Mouse (Mus musculus) embryonic facial prominence, embryonic 11.5 days (tissue): ENCODE measurements around the gene Mrpl51. TPM values are rescaled to one million over a fixed set of nuclear protein-coding genes. Genes with fewer than 3 reads are reported as not detected.

ENCODE experiments used
- ATAC-seq: fragments of 200-750 bp; cut with Nextera tagmentation; replicated peaks from 2 replicates; pipeline ENCODE4 v1.8.0; 2017; ENCODE audit warnings: low read depth; ENCODE audit not compliant: insufficient number of reproducible peaks, low FRiP score, low TSS enrichment
- DNase-seq: peaks from one replicate; pipeline ENCODE4 v3.0.0-alpha.2; 2015; ENCODE audit warnings: low spot score
- H3K27ac ChIP-seq: fragments of 300-500 bp; sonication (generic); replicated peaks from 2 replicates; pipeline ENCODE4 v1.5.1; 2014; ENCODE audit warnings: mild to moderate bottlenecking, low read depth, low read length, control low read depth
- H3K27me3 ChIP-seq: fragments of 300-500 bp; sonication (generic); 2 replicates; pipeline ENCODE4 v1.6.1; 2014; ENCODE audit warnings: mild to moderate bottlenecking, low read length, moderate library complexity, mixed read lengths; ENCODE audit not compliant: control insufficient read depth, insufficient read depth
- H3K36me3 ChIP-seq: fragments of 300-500 bp; sonication (generic); replicated peaks from 2 replicates; pipeline ENCODE4 v1.6.1; 2014; ENCODE audit warnings: low read depth, mild to moderate bottlenecking, low read length, moderate library complexity, mixed read lengths; ENCODE audit not compliant: control insufficient read depth, insufficient read depth
- H3K4me1 ChIP-seq: fragments of 300-500 bp; sonication (generic); 2 replicates; pipeline ENCODE4 v1.6.1; 2014; ENCODE audit warnings: low read length, mixed read lengths; ENCODE audit not compliant: control insufficient read depth, insufficient read depth
- H3K4me2 ChIP-seq: fragments of 300-500 bp; sonication (generic); 2 replicates; pipeline ENCODE4 v1.6.1; 2014; ENCODE audit warnings: low read depth, mild to moderate bottlenecking, control low read depth, low read length, moderate library complexity
- H3K4me3 ChIP-seq: fragments of 300-500 bp; sonication (generic); 2 replicates; pipeline ENCODE4 v1.5.1; 2014; ENCODE audit warnings: low read depth, low read length, control low read depth
- H3K9ac ChIP-seq: fragments of 300-500 bp; sonication (generic); replicated peaks from 2 replicates; pipeline ENCODE4 v1.6.1; 2014; ENCODE audit warnings: mild to moderate bottlenecking, control low read depth, low read length
- H3K9me3 ChIP-seq: fragments of 300-500 bp; sonication (generic); replicated peaks from 2 replicates; pipeline ENCODE4 v1.6.1; 2016; ENCODE audit warnings: mild to moderate bottlenecking, low read length, inconsistent platforms, mixed read lengths; ENCODE audit not compliant: control insufficient read depth
- WGBS: fragments of 180-500 bp; shearing (Covaris S2); extraction: QIAGEN DNeasy Blood & Tissue Kit; methylation state at CpG from one replicate; pipeline ENCODE4 v1.1.7; 2014; 5-methylcytosine and 5-hydroxymethylcytosine counted together
- polyA plus RNA-seq: library from polyadenylated mRNA; unstranded; fragments of >200 nt; fragmentation: Nextera tagmentation; extraction: Ambion mirVana; gene quantifications from 2 replicates; pipeline ENCODE4 v1.2.1, GENCODE M21; 2014

Mrpl51 gene
- polyA plus RNA-seq, 1 experiment from 2014 or later: 205 TPM

DNA sequence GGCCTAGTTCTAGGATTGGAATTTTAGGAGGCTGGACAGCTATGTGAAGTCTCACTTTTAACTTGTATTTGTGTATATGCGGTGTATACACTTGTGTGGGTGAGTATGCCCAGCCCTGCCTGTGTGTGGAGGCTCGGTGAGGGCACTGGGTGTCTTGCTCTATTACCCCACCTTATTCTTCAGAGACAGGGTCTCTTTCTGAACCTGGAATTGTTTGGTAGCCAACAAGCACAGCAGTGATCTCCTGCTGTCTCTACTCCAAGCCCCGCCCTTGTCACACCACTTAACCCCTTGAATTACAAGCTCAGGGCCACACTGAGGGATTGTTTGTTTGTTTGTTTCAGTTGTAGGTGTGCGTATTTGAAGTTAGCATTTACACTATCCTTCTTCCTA, 40.4 kb downstream of the Mrpl51 start:
- Histone ChIP-seq H3K4me2 (peak overlapping the region; percentile 75), H3K9me3 (no peaks in the 10 kb centered on the region), H3K4me3 (peak overlapping the region; percentile 36), H3K9ac (peak overlapping the region; percentile 72), H3K27ac (no peak overlapping the region), H3K36me3 (no peaks in the 10 kb centered on the region), H3K4me1 (peaks cover 2% of the 10 kb centered on the region; the same call in 1 of the 2 replicates), H3K27me3 (no peaks in the 10 kb centered on the region)
- DNase-seq (no peak), ATAC-seq (no peak)
- WGBS: 53% methylated on average over 4 of the region's 4 CpGs

DNA sequence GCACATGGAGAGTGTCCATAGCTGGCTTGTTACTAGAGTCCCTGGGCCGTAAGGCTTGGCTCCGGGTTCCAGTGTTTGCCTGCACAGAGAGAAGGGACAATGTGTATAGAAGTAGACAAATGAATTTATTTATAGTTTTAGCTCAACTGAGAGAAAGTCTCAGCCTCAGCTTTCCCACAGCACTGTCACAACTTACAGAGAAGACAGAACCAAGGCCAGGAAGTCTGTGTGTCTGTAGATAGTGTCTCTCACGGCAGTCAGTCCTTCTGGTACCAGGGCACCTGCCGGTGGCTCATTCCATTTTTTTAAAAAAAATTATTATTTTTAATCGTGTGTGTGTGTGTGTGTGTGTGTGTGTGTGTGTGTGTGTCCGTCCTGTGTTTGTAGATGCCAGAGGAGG, 40.9 kb downstream of the Mrpl51 start:
- Histone ChIP-seq H3K4me3 (no peak overlapping the region), H3K36me3 (no peaks in the 10 kb centered on the region), H3K4me1 (peaks cover 2% of the 10 kb centered on the region; the same call in 1 of the 2 replicates), H3K27ac (no peak overlapping the region), H3K27me3 (no peaks in the 10 kb centered on the region), H3K9ac (no peak overlapping the region), H3K9me3 (no peaks in the 10 kb centered on the region), H3K4me2 (no peak overlapping the region)
- WGBS: 68% methylated on average over 6 of the region's 6 CpGs
- ATAC-seq: no peak
- no peak for DNase-seq

DNA sequence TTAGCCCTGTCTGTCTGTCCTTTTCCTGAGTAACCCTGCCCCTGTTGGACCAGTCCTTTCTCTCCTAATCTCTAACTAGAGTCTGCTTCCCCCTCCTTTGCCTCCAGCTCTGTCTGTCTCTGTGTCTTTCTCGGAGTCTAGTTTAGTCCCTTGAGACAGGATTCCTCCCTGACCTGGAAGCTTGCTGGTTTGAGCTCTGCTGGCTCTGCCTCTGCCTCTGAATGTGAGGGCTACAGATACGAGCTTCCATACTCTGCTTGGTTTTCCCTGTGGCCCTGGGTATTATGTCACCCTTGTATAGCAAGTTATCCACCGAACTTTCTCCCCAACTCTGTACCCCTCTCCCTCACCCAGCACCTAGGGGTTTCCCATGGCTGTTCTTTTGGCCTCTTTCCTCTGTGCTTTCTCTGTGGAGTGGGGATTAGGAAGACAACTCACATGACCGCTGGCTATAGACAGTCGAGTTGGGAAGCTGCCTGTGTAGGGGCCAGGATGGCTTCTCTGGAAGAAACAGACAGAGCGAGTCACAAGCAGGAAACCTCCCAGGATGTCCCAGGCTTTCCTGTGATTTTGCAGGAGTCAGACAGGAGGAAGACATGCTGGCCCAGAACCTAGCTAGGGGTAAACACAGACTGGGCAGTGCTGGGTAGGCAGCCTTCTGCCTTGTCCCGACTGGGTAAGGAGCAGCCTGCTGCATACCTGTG, 42.4 kb downstream of the Mrpl51 start:
- ATAC-seq (no peak), DNase-seq (no peak)
- Histone ChIP-seq H3K27ac (no peak overlapping the region), H3K4me1 (peaks cover 2% of the 10 kb centered on the region; the same call in 1 of the 2 replicates), H3K4me3 (no peak overlapping the region), H3K9me3 (no peaks in the 10 kb centered on the region), H3K4me2 (no peak overlapping the region), H3K36me3 (no peaks in the 10 kb centered on the region), H3K27me3 (no peaks in the 10 kb centered on the region), H3K9ac (no peak overlapping the region)
- WGBS: 50% methylated on average over 7 of the region's 7 CpGs

DNA sequence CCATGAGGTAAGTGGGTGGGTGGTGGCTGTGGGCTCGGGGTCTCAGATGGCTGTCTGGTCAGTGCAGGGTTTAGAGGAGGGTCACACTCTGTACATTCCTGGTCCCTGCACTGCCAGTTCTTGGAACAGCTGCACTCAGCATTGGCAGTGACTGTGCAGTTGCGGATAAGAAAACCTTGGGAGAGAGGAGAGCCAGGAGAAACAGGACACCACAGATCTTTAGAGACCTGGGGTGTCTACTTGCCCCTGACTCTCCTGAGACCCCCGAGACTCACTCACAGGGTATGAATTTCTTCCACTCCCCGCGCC, 42.9 kb downstream of the Mrpl51 start:
- Histone ChIP-seq H3K4me2 (no peak overlapping the region), H3K27me3 (no peaks in the 10 kb centered on the region), H3K36me3 (no peaks in the 10 kb centered on the region), H3K4me1 (peaks cover 2% of the 10 kb centered on the region; the same call in 1 of the 2 replicates), H3K9me3 (no peaks in the 10 kb centered on the region), H3K4me3 (no peak overlapping the region), H3K27ac (no peak overlapping the region), H3K9ac (no peak overlapping the region)
- 52% methylated on average over 5 of the region's 5 CpGs for WGBS
- DNase-seq (no peak), ATAC-seq (no peak)

DNA sequence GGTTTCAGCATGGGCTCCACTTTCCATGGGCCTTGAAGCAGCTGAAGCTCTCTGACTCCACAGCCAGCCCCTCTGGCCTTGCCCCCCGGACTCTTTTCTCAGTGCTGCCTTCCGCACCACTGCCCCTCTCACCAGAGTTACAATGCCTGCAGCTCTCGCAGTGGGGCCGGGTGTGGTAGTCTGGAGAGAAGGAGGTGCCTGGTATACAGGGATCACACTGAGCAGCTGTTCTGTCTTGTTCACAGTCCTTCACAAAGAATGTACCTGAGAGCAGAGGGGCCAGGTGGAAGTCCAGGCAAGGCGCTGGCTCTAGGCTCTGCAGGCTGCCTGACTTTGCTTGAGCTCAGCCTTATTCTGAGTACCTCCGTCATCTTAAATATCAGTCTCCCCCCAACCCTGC, 44.7 kb downstream of the Mrpl51 start:
- no peaks in the 10 kb centered on the region for H3K36me3 ChIP-seq
- H3K4me3 ChIP-seq: no peak overlapping the region
- no peak overlapping the region; the same call in 1 of the 2 replicates for H3K9ac ChIP-seq
- DNase-seq (no peak), ATAC-seq (no peak)
- 66% methylated on average over 6 of the region's 6 CpGs for WGBS
- no peak overlapping the region for H3K4me2 ChIP-seq
- H3K27ac ChIP-seq: no peak overlapping the region
- H3K4me1 ChIP-seq: peaks cover 1% of the 10 kb centered on the region; the same call in 1 of the 2 replicates
- no peaks in the 10 kb centered on the region for H3K27me3 ChIP-seq
- no peaks in the 10 kb centered on the region for H3K9me3 ChIP-seq

DNA sequence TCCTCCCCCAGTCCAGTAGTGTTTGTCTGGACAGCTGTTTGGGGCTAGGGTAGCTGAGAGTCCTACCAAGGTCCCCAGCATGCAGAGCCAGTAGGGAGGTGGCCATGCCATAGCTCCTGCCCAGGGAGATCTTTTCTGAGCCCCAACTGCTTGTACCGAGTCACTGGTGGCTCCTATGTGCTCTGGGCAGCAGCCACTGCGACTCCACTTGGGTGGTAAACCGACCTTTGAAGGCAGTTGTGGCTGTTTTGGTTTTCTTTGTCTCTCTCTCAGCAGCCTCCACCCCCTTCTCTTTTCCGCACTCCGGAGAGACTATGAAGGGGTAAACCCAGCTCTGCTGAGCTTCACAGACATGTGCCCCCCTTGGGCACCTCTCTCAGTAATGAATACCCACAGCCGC, 45.2 kb downstream of the Mrpl51 start, which contains the start of gene Cd27:
Gene Cd27, minus strand, starts transcription at position 229 of the 400 bp plus-strand sequence.
- no peak within 1 kb of the TSS for H3K27ac ChIP-seq

DNA sequence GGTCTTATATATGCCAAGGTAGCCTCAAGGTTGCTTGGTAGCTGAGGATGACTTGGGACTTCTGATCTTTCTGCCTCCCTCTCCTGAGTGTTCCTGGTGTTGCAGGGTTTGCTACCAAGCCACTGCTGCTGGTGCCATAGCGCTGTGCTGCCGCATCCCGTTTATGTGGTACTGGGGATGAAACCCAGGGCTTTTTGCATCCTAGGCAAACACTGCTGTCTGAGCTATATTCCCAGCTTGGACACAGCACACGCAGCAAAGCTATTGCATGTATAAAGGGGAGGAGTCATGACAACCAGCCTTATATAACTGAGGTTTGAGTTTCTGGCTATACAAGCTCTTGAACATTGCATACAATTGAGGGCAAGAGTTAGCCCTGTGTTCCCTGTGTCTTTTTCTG, 45.8 kb downstream of the Mrpl51 start:
- H3K27me3 ChIP-seq: no peaks in the 10 kb centered on the region
- H3K4me1 ChIP-seq: no peaks in the 10 kb centered on the region
- ATAC-seq (no peak), DNase-seq (no peak)
- no peak overlapping the region for H3K4me3 ChIP-seq
- no peak overlapping the region for H3K4me2 ChIP-seq
- H3K36me3 ChIP-seq: no peaks in the 10 kb centered on the region
- H3K9me3 ChIP-seq: no peaks in the 10 kb centered on the region
- WGBS: 89% methylated on average over 4 of the region's 4 CpGs
- H3K9ac ChIP-seq: no peak overlapping the region
- H3K27ac ChIP-seq: no peak overlapping the region

More for the DNA sequence above, 45.2 kb downstream of the Mrpl51 start, which contains the start of gene Cd27:
- no peak for DNase-seq
- no peak within 1 kb of the TSS for H3K4me2 ChIP-seq
- no peaks in the 10 kb centered on the region for H3K9me3 ChIP-seq
- no peak within 1 kb of the TSS; the same call in 1 of the 2 replicates for H3K9ac ChIP-seq
- no peak for ATAC-seq
- WGBS: 40% methylated on average over 6 of the region's 6 CpGs
- H3K27me3 ChIP-seq: no peaks in the 10 kb centered on the region
- no peaks in the 10 kb centered on the region; the same call in 1 of the 2 replicates for H3K4me1 ChIP-seq
- H3K36me3 ChIP-seq: no peaks in the 10 kb centered on the region
- H3K4me3 ChIP-seq: no peak within 1 kb of the TSS

DNA sequence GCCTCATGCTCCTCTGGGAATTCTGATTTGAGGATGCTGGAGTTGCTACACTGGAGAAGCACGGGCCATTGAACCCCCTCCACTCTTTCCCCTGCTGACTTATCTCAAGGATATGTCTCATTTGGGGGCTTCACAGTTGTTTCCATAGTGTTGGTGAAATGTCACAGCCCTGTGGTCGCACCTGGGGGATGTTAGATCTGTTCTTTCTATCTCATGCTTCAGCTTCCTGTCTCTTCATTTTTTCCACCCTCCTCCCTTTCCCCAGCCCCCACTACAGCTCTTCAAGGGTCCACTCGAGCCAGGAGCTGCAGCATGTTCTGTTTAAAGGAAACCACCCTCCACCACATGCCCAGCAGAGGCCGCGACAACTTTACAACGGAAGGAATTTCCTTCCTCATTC, 46.8 kb downstream of the Mrpl51 start:
- Histone ChIP-seq H3K4me2 (no peak overlapping the region), H3K9ac (no peak overlapping the region), H3K4me1 (no peaks in the 10 kb centered on the region), H3K9me3 (no peaks in the 10 kb centered on the region), H3K27me3 (no peaks in the 10 kb centered on the region), H3K27ac (no peak overlapping the region), H3K4me3 (no peak overlapping the region), H3K36me3 (no peaks in the 10 kb centered on the region)
- 73% methylated on average over 6 of the region's 6 CpGs for WGBS
- DNase-seq (no peak), ATAC-seq (no peak)
